Mouse (Mus musculus) retina, adult 2 months (tissue): Measurements from ENCODE around the gene 1700057G04Rik.

Experiments
- DNase-seq: peaks from one replicate; pipeline ENCODE4 v3.0.0-alpha.2; 2012; ENCODE audit warnings: low read depth, low spot score

The 1700057G04Rik gene

GRCm38 (mm10) chr9:92309077-92309476 lies at the start of gene 1700057G04Rik:
Gene 1700057G04Rik, plus strand, starts transcription at chr9:92309377.
- DNase-seq = no peak

GRCm38 (mm10) chr9:92260481-92261159 lies 48.6 kb upstream of the 1700057G04Rik start:
- no peak for DNase-seq

- DNase-seq = no peak
Observed at GRCm38 (mm10) chr9:92265719-92266118, 43.5 kb upstream of the 1700057G04Rik start.

- DNase-seq = no peak
Observed at GRCm38 (mm10) chr9:92266558-92267171, 42.5 kb upstream of the 1700057G04Rik start.

- DNase-seq = no peak
Observed at GRCm38 (mm10) chr9:92267732-92268131, 41.4 kb upstream of the 1700057G04Rik start.

- no peak for DNase-seq
Observed at GRCm38 (mm10) chr9:92269829-92270404, 39.3 kb upstream of the 1700057G04Rik start.

GRCm38 (mm10) chr9:92270927-92271326 lies 38.2 kb upstream of the 1700057G04Rik start:
- no peak for DNase-seq

GRCm38 (mm10) chr9:92272650-92273049 lies 36.5 kb upstream of the 1700057G04Rik start:
- DNase-seq = no peak

- DNase-seq = no peak
Observed at GRCm38 (mm10) chr9:92273271-92273670, 35.9 kb upstream of the 1700057G04Rik start.

- no peak for DNase-seq
Observed at GRCm38 (mm10) chr9:92273956-92274762, 35.0 kb upstream of the 1700057G04Rik start.

- no peak for DNase-seq
Observed at GRCm38 (mm10) chr9:92275486-92276207, 33.5 kb upstream of the 1700057G04Rik start, which contains the start of gene Plscr2. Gene Plscr2, plus strand, starts transcription at chr9:92275602.

- DNase-seq = no peak
Observed at GRCm38 (mm10) chr9:92276360-92276759, 32.8 kb upstream of the 1700057G04Rik start.

GRCm38 (mm10) chr9:92280048-92280447 lies 29.1 kb upstream of the 1700057G04Rik start:
- DNase-seq = no peak

GRCm38 (mm10) chr9:92282563-92283171 lies 26.5 kb upstream of the 1700057G04Rik start:
- DNase-seq = no peak

- no peak for DNase-seq
Observed at GRCm38 (mm10) chr9:92289675-92290074, 19.5 kb upstream of the 1700057G04Rik start.

- DNase-seq = no peak
Observed at GRCm38 (mm10) chr9:92292169-92292568, 17.0 kb upstream of the 1700057G04Rik start.

GRCm38 (mm10) chr9:92292922-92293321 lies 16.3 kb upstream of the 1700057G04Rik start:
- DNase-seq = no peak

GRCm38 (mm10) chr9:92293560-92294548 lies 15.3 kb upstream of the 1700057G04Rik start:
- no peak for DNase-seq

GRCm38 (mm10) chr9:92298288-92298687 lies 10.9 kb upstream of the 1700057G04Rik start:
- no peak for DNase-seq

- no peak for DNase-seq
Observed at GRCm38 (mm10) chr9:92301213-92301612, 8.0 kb upstream of the 1700057G04Rik start.
